Mouse (Mus musculus): ENCODE results near the gene Hdac7.

The Hdac7 gene

DNA sequence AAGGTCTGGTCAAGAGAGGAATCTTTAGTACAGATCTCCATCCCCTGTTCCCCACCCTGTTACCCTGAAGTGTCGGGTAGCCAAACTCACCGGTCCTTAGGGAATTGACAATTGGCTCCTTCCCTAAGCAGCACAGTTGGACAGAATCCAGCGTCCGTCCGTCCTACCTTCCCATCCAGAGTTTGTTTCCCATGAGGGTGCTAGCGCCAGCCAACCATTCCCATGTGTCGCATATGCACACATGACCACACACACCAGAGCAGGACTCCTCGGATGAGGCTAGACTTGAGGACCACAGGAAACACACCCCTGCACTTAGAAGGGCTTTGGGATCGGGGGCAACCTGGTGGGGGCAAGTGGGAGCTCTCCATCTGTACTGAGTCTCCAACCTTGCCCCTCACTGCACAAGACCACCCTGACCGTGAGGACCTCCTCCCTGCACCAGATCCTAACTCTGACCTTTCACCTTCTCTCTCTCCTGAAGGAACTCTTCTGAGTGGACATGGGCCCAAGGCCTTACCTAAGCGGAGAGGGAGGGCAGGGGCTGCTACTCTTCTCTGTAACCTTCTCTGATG is 53.1 kb downstream of the Hdac7 start:
- Histone ChIP-seq H3K9me3 (ENCODE audit: low read length) (no peaks in the 10 kb centered on the region), H3K36me3 (ENCODE audit: insufficient read depth, low read length) (peaks cover 18% of the 10 kb centered on the region), H3K27me3 (ENCODE audit: insufficient read depth, low read length) (no peaks in the 10 kb centered on the region; the same call in 1 of the 2 replicates), H3K4me3 (replicated peaks; ENCODE audit: low read length) (no peak overlapping the region), H3K4me1 (replicated peaks; ENCODE audit: low read depth, low read length) (peaks cover 45% of the 10 kb centered on the region)
- no peak for TF ChIP-seq POU5F1 (IDR thresholded peaks at IDR 0.05; ENCODE audit: borderline replicate concordance, low read length)

DNA sequence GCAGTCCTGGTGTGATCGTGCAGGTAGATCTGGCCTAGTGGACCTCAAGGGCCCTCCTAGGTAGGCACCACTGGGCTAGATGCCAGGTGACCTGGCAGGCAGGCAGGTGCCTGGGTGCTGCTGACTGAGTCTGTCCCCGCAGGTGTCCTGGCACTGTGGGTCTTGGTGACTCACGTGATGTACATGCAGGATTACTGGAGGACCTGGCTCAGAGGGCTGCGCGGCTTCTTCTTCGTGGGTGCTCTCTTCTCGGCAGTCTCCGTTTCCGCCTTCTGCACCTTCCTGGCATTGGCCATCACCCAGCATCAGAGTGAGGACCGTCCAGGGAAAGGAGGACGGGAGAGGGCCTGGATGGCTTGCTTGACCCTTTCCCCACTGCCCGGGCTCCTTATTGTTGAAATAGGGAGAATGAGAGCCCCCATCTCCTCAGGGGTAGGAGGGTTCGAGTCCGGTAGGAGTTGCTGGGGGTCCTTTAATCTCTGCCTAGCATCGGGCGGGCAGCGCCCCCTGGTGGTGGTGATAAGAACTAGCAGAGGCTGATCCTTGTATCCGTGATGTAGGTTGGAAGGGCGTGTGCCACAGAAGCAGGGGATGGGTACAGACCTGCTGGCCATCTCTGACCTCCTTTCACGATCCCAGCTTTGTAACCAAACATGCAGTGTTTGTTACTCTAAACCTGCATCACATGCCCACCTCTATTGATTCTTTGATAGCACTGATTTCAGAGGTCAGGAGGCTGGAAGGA is 54.4 kb downstream of the Hdac7 start:
- Histone ChIP-seq H3K36me3 (ENCODE audit: insufficient read depth, low read length) (peaks cover 18% of the 10 kb centered on the region), H3K4me1 (replicated peaks; ENCODE audit: low read depth, low read length) (peaks cover 57% of the 10 kb centered on the region), H3K9me3 (ENCODE audit: low read length) (no peaks in the 10 kb centered on the region), H3K4me3 (replicated peaks; ENCODE audit: low read length) (no peak overlapping the region), H3K27me3 (ENCODE audit: insufficient read depth, low read length) (peaks cover 9% of the 10 kb centered on the region)
- TF ChIP-seq NANOG (IDR thresholded peaks at IDR 0.05; ENCODE audit: borderline replicate concordance, low read length) (no peak), CTCF (conservative IDR thresholded peaks at IDR 0.05; ENCODE audit: low read length) (peak; percentile 86)

DNA sequence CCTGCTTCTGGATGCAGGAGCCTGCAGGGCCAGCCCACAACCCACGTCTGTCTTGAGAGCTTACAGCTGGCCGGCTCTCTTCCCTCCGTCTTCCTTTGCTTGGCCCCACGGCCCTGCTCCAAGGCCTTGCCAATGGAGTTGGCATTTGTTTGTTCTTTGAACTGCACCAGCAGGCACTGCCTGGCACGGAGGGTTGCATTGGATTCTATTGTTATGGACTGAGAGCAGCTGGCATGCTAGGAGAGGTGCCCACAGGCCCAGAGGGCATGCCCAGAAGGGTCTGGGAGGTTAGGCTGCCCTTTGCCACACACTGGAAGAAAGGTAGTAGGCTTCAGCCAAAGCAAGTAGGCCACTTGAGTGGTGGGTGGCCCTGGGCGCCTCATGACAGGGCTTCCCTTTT is 55.5 kb downstream of the Hdac7 start:
- Histone ChIP-seq H3K4me3 (replicated peaks; ENCODE audit: low read length) (no peak overlapping the region), H3K27me3 (ENCODE audit: insufficient read depth, low read length) (peaks cover 12% of the 10 kb centered on the region), H3K9me3 (ENCODE audit: low read length) (no peaks in the 10 kb centered on the region), H3K36me3 (ENCODE audit: insufficient read depth, low read length) (peaks cover 18% of the 10 kb centered on the region), H3K4me1 (replicated peaks; ENCODE audit: low read depth, low read length) (peaks cover 54% of the 10 kb centered on the region)
- TF ChIP-seq NANOG (IDR thresholded peaks at IDR 0.05; ENCODE audit: borderline replicate concordance, low read length) (no peak), POU5F1 (IDR thresholded peaks at IDR 0.05; ENCODE audit: borderline replicate concordance, low read length) (no peak), CTCF (conservative IDR thresholded peaks at IDR 0.05; ENCODE audit: low read length) (no peak)

DNA sequence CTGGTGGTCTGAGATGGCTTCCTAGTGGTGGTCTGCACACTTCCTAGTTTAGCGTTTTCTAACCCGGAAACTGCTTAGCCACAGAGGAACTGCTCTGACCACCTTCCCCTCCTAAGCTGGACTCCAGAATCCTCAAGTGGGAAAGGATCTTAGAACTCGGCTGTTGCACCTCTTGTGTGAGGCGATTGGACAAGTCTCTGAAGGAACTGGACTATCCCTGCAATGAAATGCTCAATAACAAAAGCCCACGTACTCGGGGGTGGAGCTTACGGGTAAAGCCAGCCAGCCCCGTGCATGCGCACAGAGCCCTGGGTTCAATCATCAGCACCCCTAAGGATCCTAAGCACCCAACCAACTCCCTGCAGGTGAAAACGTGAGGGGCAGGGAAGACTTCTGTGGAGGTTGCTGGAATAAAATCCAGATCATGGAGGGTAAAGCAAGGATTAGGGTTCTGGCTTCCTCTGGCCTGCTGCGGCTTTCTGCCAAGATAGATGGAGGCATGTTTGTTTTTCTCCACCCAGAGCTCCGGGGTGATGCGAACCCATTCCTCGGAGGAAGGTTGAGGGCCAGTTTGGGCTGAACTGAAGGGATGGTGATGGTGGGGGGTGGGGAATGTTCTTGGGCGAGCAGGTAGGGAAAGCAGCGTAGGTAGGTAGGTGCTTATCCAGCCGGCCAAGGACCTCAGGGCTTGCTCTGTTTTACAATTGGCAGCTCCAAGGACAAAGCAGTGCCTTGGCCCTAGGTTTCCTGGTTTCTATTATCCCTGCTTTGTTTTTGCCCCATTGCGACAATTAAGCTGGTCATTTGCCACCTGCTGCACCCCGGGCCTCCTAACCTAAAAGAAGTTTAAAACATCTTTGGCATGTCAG is 56.3 kb downstream of the Hdac7 start:
- no peak for TF ChIP-seq POU5F1 (IDR thresholded peaks at IDR 0.05; ENCODE audit: borderline replicate concordance, low read length)
- no peak for TF ChIP-seq NANOG (IDR thresholded peaks at IDR 0.05; ENCODE audit: borderline replicate concordance, low read length)
- no peak for TF ChIP-seq CTCF (conservative IDR thresholded peaks at IDR 0.05; ENCODE audit: low read length)
- peak overlapping the region; percentile 45; the same call in 1 of the 2 replicates for H3K4me3 ChIP-seq (replicated peaks; ENCODE audit: low read length)
- peaks cover 57% of the 10 kb centered on the region for H3K4me1 ChIP-seq (replicated peaks; ENCODE audit: low read depth, low read length)
- H3K9me3 ChIP-seq (ENCODE audit: low read length), result no peaks in the 10 kb centered on the region
- H3K36me3 ChIP-seq (ENCODE audit: insufficient read depth, low read length), result peaks cover 17% of the 10 kb centered on the region
- H3K27me3 ChIP-seq (ENCODE audit: insufficient read depth, low read length), result peaks cover 12% of the 10 kb centered on the region

DNA sequence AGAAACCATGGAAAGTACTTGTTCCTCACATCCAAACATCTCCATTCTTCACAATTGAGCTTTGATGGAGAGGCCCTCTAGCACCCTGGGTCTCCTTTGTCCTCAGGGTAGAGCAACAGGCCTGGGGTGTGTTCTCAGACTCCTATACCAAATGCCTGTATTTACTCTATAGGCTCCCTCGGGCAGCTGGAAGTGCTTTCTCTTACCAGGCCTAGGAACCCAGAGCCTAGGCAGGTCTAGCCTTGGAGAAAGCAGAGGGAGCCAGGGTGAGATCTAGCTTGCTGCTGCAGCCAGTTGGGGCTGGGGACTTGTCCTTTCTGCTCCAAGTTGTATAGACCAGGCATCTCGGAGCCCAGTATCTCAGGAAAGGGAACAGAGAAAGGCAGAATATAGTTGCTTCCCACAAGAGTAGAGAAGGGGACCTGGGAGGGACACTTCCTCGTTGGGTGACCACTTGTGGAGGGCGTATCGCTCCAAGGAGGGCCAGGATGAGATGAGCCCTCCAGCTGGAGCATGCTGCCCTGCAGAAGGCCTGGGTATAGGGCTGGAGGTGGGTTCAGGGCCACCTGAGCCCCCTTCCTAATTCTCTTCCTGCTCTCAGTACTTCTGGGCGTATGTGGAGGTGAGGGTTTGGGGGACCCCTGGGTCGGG is 57.0 kb downstream of the Hdac7 start:
- TF ChIP-seq CTCF (conservative IDR thresholded peaks at IDR 0.05; ENCODE audit: low read length) (no peak), NANOG (IDR thresholded peaks at IDR 0.05; ENCODE audit: borderline replicate concordance, low read length) (no peak), POU5F1 (IDR thresholded peaks at IDR 0.05; ENCODE audit: borderline replicate concordance, low read length) (no peak)
- H3K9me3 ChIP-seq (ENCODE audit: low read length), result no peaks in the 10 kb centered on the region
- peaks cover 63% of the 10 kb centered on the region for H3K4me1 ChIP-seq (replicated peaks; ENCODE audit: low read depth, low read length)
- peaks cover 20% of the 10 kb centered on the region for H3K27me3 ChIP-seq (ENCODE audit: insufficient read depth, low read length)
- peak overlapping the region; percentile 45; the same call in 1 of the 2 replicates for H3K4me3 ChIP-seq (replicated peaks; ENCODE audit: low read length)
- H3K36me3 ChIP-seq (ENCODE audit: insufficient read depth, low read length), result peaks cover 13% of the 10 kb centered on the region

DNA sequence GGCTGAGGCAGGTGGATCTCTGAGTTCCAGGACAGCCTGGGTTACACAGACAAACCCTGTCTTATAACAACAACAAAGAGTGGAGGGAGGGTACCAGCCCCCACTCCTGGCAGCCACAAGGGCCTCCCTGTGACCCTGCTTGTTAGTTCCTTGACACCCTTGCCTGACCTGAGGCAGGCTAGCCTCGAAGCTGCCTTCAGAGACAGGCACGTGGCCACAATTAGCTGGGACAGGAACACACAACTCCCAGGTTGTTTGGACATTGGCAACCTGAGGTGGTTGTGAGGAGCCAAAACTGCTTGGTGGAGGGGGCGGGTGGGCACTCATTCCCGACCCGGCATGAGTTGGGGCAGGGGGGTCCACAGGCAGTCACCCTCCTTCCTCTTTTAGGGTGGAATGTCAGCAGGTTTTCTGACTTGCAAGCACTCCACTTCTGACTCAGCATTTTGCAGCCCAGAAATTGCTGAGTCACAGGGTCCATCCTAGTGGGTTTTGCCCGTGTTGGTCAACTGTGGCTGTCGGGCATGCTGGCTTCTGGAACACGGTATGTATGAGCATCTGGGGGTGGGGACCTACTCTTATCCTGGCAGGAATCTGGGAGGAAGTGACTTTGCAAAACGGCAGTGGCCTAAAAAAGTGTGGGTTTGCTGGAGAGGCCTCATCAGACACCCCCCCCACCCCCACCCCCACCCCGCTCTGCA is 57.7 kb downstream of the Hdac7 start:
- peaks cover 25% of the 10 kb centered on the region for H3K27me3 ChIP-seq (ENCODE audit: insufficient read depth, low read length)
- H3K4me3 ChIP-seq (replicated peaks; ENCODE audit: low read length), result peak overlapping the region; percentile 45; the same call in 1 of the 2 replicates
- peaks cover 13% of the 10 kb centered on the region for H3K36me3 ChIP-seq (ENCODE audit: insufficient read depth, low read length)
- H3K9me3 ChIP-seq (ENCODE audit: low read length), result no peaks in the 10 kb centered on the region
- TF ChIP-seq CTCF (conservative IDR thresholded peaks at IDR 0.05; ENCODE audit: low read length), result no peak
- no peak for TF ChIP-seq POU5F1 (IDR thresholded peaks at IDR 0.05; ENCODE audit: borderline replicate concordance, low read length)
- TF ChIP-seq NANOG (IDR thresholded peaks at IDR 0.05; ENCODE audit: borderline replicate concordance, low read length), result no peak
- H3K4me1 ChIP-seq (replicated peaks; ENCODE audit: low read depth, low read length), result peaks cover 70% of the 10 kb centered on the region

DNA sequence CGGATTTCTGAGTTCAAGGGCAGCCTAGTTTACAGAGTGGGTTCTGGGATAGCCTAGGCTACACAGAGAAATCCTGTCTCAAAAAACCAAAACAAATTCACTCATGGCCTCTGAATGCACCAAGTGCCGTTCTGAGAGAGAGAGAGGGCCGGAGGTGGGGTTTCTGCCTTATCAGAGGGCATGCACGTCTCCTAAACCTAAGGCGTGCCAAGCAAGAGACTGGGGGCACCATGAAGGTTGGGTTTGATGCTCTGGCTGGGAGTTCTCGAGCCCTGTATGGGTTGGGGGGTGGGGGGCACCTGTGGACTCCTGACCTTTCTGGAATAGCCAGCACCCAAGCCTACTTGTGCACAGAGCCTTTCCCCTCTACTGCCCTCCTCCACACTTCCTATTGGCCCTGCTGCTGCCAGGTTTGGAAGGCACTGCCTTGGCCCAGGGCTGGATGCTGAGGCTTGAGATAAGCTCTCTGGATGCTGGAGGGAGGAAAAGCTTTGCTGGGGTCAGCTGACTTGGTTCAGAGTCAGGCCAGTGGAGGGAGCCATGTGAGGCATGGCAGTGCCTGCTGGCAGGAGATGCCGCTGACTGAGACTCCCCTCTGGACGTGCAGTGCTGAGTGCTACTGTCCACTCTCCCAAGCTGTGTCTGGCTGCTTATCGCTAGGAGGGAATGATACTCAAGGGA is 58.4 kb downstream of the Hdac7 start:
- no peak for TF ChIP-seq NANOG (IDR thresholded peaks at IDR 0.05; ENCODE audit: borderline replicate concordance, low read length)
- TF ChIP-seq CTCF (conservative IDR thresholded peaks at IDR 0.05; ENCODE audit: low read length), result no peak
- TF ChIP-seq POU5F1 (IDR thresholded peaks at IDR 0.05; ENCODE audit: borderline replicate concordance, low read length), result no peak
- no peak overlapping the region for H3K4me3 ChIP-seq (replicated peaks; ENCODE audit: low read length)
- H3K4me1 ChIP-seq (replicated peaks; ENCODE audit: low read depth, low read length), result peaks cover 73% of the 10 kb centered on the region
- H3K36me3 ChIP-seq (ENCODE audit: insufficient read depth, low read length), result peaks cover 6% of the 10 kb centered on the region
- H3K9me3 ChIP-seq (ENCODE audit: low read length), result no peaks in the 10 kb centered on the region
- H3K27me3 ChIP-seq (ENCODE audit: insufficient read depth, low read length), result peaks cover 25% of the 10 kb centered on the region

Measured in E14TG2a.4 (cell line).